Mouse (Mus musculus): Measurements from ENCODE around the gene Acvr1c. TPM values are rescaled to one million over a fixed set of nuclear protein-coding genes. Genes with fewer than 3 reads are reported as not detected.

Acvr1c gene
- 1.9 and 14.1 TPM in 2 replicates for polyA plus RNA-seq (2015; fragmentation: Nextera tagmentation; extraction: Ambion mirVana)

DNA sequence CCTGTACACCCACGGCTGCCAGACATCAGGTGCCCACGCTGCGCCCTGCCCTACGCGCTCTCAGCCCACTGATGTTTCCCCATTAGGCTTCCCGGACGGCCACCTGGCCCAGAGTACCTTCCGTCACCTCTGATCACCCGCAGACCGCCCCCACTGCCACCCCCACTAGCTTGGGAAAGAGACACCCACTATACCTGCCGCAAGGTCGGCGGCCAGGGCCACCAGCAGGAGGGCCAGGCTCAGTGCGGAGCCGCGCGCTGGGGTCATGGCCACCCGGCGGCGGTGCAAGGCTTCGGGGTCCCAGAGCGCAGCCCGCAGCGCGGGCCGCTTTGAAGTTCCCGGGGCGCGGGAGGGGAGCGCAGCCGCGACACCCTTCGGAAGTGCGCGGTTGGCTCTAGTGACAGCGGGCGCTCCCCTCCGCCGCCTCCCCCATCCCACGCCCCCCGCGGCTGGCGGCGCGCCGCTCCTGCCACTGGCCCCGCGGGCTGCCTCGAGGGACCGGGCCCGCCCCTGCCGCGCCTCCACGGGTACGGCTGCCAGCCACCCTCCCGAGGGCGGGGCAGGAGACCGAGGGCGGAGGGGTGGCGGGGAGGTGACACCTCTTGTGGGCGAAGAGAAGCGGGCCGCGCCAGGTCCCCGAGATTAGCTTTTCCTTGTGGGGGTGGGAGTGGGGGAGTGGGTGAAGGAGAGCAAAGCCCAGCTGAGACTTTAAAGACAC is at the start of gene Acvr1c:
Gene Acvr1c (minus strand): TSS at position 482 of the 718 bp plus-strand sequence.

Other genes with a start within 250 kb of the Acvr1c start
- 0.53 and 0.99 TPM in 2 replicates for gene Cytip, start 162.4 kb downstream of the Acvr1c start, polyA plus RNA-seq (2015; fragmentation: Nextera tagmentation; extraction: Ambion mirVana)
- not detected in 2 replicates for gene Gm17409, start 112.2 kb upstream of the Acvr1c start, polyA plus RNA-seq (2015; fragmentation: Nextera tagmentation; extraction: Ambion mirVana)
- 4.6 and 6.3 TPM in 2 replicates for gene Acvr1, start 209.3 kb upstream of the Acvr1c start, polyA plus RNA-seq (2015; fragmentation: Nextera tagmentation; extraction: Ambion mirVana)
- gene Upp2, start 209.4 kb upstream of the Acvr1c start, polyA plus RNA-seq (2015; fragmentation: Nextera tagmentation; extraction: Ambion mirVana), result 3.8 and 4.3 TPM in 2 replicates